Mouse (Mus musculus) lung, adult 2 months (tissue): ENCODE results near the gene Cpm. TPM values are rescaled to one million over a fixed set of nuclear protein-coding genes. Genes with fewer than 3 reads are reported as not detected.

Source experiments
- DNase-seq: peaks from one replicate; pipeline ENCODE4 v3.0.0; 2022
- H3K4me1 ChIP-seq: fragments of 200-500 bp; 2 replicates; pipeline ENCODE4 v1.6.1; 2011; ENCODE audit warnings: low read length; ENCODE audit not compliant: control insufficient read depth, insufficient read depth
- H3K4me3 ChIP-seq: fragments of 200-500 bp; replicated peaks from 2 replicates; pipeline ENCODE3; 2011; ENCODE audit warnings: low read depth, mild to moderate bottlenecking, control low read depth, low read length; ENCODE audit errors: extremely low read depth
- CTCF ChIP-seq: fragments of 200-500 bp; IDR thresholded peaks from 2 replicates; pipeline ENCODE4 v1.5.1; 2011; ENCODE audit warnings: mild to moderate bottlenecking, low read length, control low read depth; ENCODE audit not compliant: insufficient read depth
- POLR2A ChIP-seq: fragments of 200-500 bp; IDR thresholded peaks from 2 replicates; pipeline ENCODE4 v1.6.1; 2011; ENCODE audit warnings: low read depth, mild to moderate bottlenecking, control low read depth, low read length, borderline replicate concordance; ENCODE audit errors: extremely low read depth
- WGBS: fragments of 180-500 bp; shearing (Covaris S2); methylation state at CpG from one replicate; pipeline ENCODE4 v1.1.7; 2018; 5-methylcytosine and 5-hydroxymethylcytosine counted together
- polyA plus RNA-seq: library from polyadenylated mRNA; depleted of rRNA; stranded (reverse); fragments of >200 nt; gene quantifications from 2 replicates; pipeline ENCODE4 v1.2.3, GENCODE M21; 2012

Gene Cpm
- polyA plus RNA-seq, 1 experiment = 117 TPM

DNA sequence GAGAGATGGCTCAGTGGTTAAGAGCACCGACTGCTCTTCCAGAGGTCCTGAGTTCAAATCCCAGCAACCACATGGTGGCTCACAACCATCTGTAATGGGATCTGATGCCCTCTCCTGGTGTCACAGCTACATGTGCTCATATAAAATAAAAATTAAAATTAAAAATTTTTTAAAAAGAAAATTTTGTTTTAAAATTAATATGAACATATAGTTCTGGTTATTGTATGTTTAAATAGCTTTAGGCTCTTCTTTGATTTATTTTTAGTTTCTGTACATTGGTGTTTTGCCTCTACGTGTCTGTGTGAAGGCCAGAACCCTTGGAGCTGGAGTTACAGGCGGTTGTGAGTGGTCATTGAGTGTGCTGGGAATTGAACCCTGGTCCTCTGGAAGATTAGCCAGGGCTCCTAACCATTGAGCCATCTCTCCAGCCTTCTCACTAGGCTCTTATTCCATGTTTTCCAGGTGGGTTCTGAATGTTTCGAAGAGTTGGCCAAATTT, 97.6 kb downstream of the Cpm start:
- H3K4me1 ChIP-seq = no peaks in the 10 kb centered on the region; the same call in 1 of the 2 replicates
- TF ChIP-seq CTCF (no peak), POLR2A (no peak)
- WGBS = 96% methylated on average over 4 of the region's 4 CpGs
- DNase-seq = no peak
- H3K4me3 ChIP-seq = no peak overlapping the region

DNA sequence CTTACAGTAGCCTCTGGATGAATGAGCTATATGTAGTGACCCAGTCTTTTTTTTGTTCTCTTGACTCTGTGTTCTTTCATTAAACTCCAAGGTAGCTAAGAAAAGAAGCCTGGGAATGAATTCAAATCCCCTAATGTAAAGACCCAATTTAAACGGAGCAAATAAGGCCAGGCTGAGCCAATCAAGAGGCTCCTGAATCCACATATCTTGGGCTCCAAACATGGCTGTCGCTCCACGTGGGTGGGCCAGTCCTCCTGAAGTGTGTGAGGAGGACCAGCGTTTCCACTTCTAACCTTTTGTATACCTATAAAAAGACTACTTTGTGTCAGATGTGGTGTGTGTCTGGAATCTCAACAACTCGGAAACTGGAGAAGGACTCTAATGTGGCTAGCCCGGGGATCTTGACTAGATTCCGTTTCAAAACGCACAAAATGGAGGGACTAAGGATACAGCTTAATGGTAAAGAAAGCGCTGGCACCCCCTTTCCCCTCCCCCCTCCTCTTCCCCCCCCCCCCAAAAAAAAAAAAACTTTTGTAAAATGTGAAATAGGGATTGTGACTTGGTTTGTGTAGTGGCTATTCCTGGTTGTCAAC, 98.3 kb downstream of the Cpm start:
- TF ChIP-seq POLR2A = no peak
- no peak for TF ChIP-seq CTCF
- no peaks in the 10 kb centered on the region; the same call in 1 of the 2 replicates for H3K4me1 ChIP-seq
- 71% methylated on average over 9 of the region's 9 CpGs for WGBS
- no peak for DNase-seq
- no peak overlapping the region for H3K4me3 ChIP-seq

DNA sequence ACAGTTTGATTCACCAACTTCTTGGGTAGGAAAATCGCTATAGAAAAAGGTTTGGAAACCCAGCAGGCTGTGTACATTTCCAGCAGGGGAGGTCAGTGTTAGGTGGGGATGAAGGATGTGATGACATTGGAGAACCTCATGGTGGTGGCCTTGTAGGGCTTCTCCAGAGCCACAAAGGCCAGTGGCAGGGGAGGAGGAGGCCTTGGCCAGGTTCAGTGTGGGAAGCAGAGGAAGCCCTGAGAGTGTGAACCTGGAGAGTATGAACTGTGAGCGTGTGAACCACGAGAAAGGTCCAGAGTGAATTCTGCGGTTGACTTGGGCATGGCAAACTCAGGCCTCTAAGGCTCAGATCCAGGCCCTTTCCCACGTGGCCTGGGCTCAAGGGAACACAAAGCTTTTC, 99.3 kb downstream of the Cpm start:
- Histone ChIP-seq H3K4me3 (no peak overlapping the region), H3K4me1 (no peaks in the 10 kb centered on the region; the same call in 1 of the 2 replicates)
- DNase-seq = no peak
- no peak for TF ChIP-seq CTCF
- no peak for TF ChIP-seq POLR2A
- 77% methylated on average over 5 of the region's 5 CpGs for WGBS

DNA sequence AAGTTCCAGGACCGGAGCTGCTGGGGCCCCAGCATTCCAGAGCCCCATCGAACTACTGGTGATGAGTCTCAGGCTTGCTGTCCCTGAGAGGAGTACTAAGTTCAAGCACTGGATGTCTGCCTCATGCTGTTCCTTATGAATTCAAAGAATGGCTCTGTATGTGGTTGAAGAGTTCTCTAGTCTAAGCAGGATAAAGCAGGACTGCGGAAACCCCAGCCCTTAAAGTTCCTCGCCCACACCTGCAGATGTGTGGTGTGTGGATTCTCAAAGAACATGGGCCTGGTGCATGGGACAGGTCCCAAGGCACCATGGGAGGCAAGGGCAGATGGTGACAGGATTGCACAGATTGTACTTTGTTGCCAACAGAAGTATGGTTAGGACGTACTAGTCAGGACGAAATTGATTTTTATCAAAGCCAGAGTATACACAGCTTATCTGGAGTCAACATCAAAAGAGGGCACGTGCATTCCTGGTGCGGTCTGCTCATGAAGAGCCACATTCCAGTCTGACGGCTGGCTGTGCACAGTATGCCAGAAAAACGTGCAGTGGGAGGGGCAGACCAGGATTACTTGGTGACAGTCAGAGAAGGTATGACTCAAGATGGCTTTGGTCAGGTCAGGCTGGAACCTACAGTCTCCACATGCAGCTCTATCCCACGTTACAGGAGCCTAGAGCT, 100.0 kb downstream of the Cpm start:
- Histone ChIP-seq H3K4me1 (no peaks in the 10 kb centered on the region; the same call in 1 of the 2 replicates), H3K4me3 (no peak overlapping the region)
- peak; percentile 60 for DNase-seq
- 46% methylated on average over 11 of the region's 11 CpGs for WGBS
- no peak for TF ChIP-seq CTCF

DNA sequence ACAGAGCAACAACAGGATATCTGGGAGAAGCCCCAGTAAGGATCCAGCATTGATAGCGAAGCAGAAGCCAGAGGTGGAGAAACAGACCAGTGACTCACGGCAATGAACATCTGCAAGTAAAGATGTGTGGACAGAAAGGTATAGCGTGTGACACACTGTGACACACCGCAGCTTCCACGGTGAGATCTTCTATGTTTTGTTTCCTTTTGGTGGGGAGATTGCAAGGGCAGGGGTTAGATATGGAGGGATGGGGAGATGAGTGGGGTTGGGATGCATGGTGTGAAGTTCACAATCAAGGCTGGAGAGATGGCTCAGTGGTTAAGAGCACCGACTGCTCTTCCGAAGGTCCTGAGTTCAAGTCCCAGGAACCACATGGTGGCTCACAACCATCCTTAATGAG, 100.8 kb downstream of the Cpm start:
- TF ChIP-seq CTCF = no peak
- no peak for TF ChIP-seq POLR2A
- no peaks in the 10 kb centered on the region; the same call in 1 of the 2 replicates for H3K4me1 ChIP-seq
- 90% methylated on average over 7 of the region's 7 CpGs for WGBS

DNA sequence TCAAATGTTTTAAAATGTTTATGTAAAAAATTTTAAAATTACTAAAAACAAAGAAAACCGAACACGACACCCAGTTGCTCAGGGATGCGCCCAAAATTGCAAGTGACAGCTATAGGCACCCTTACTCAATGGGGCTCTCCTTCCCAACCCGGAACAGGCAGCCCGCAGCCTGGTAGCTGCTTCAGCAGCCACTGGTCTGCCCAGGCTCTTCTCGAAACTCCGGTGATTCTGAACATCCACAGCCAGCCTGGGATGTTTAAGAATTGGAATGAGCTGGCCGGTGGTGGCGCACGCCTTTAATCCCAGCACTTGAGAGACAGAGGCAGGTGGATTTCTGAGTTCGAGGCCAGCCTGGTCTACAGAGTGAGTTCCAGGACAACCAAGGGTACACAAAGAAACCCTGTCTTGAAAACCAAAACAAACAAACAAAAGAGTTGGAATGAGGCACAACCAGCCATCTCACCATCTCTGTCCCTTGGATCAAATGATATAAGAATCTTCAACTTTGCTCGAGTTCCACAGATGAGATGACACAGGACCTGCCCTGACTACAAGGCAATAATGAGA, 101.4 kb downstream of the Cpm start:
- H3K4me3 ChIP-seq = no peak overlapping the region
- 87% methylated on average over 12 of the region's 12 CpGs for WGBS
- TF ChIP-seq POLR2A = no peak
- no peak for TF ChIP-seq CTCF
- DNase-seq = no peak
- H3K4me1 ChIP-seq = no peaks in the 10 kb centered on the region; the same call in 1 of the 2 replicates

More for the DNA sequence above, 100.8 kb downstream of the Cpm start:
- DNase-seq = no peak
- no peak overlapping the region for H3K4me3 ChIP-seq

GRCm38 (mm10) chr10:117731244-117732101, 102.2 kb downstream of the Cpm start:
- WGBS = 43% methylated on average over 15 of the region's 15 CpGs
- TF ChIP-seq CTCF = peak; percentile 84
- TF ChIP-seq POLR2A = no peak
- DNase-seq = peak; percentile 55
- Histone ChIP-seq H3K4me3 (no peak overlapping the region), H3K4me1 (no peaks in the 10 kb centered on the region; the same call in 1 of the 2 replicates)

DNA sequence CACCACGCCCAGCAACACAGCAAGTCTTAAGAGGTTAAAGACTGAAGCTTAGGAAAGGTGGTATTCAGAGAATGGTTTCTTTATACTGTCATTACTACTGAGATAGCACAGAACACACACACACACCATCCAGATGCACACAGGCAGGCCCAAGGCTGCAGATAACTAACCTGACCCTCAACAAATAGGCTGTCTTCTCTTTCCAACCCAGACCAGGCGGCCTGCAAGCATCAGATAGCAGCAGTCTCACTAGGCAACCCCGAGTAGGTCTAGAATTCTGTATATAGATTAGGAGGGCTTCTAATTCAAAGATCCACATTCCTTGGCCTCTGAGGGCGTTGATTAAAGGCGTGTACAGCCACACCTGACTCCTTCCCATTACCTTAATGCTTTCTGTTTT, 102.9 kb downstream of the Cpm start:
- H3K4me3 ChIP-seq = no peak overlapping the region
- no peaks in the 10 kb centered on the region; the same call in 1 of the 2 replicates for H3K4me1 ChIP-seq
- DNase-seq = no peak
- WGBS = 85% methylated on average over 5 of the region's 5 CpGs
- TF ChIP-seq POLR2A = no peak
- no peak for TF ChIP-seq CTCF
